Mouse (Mus musculus) intestine, postnatal 0 days (tissue): ENCODE results near the gene Tfap4. TPM values are rescaled to one million over a fixed set of nuclear protein-coding genes. Genes with fewer than 3 reads are reported as not detected.

Experiments used
- ATAC-seq: fragments of 200-750 bp; cut with Nextera tagmentation; 2 replicates; pipeline ENCODE4 v1.8.0; 2017; ENCODE audit warnings: mild to moderate bottlenecking, moderate TSS enrichment, moderate library complexity
- H3K27ac ChIP-seq: fragments of 300-500 bp; sonication (generic); 2 replicates; pipeline ENCODE4 v1.5.1; 2014; ENCODE audit warnings: mild to moderate bottlenecking, low read depth, low read length, moderate library complexity
- H3K27me3 ChIP-seq: fragments of 300-500 bp; sonication (generic); replicated peaks from 2 replicates; pipeline ENCODE4 v1.6.1; 2014; ENCODE audit warnings: low read length, mixed read lengths; ENCODE audit not compliant: control insufficient read depth, insufficient read depth
- H3K36me3 ChIP-seq: fragments of 300-500 bp; sonication (generic); 2 replicates; pipeline ENCODE4 v1.6.1; 2014; ENCODE audit warnings: mild to moderate bottlenecking, moderate library complexity; ENCODE audit not compliant: control insufficient read depth, insufficient read depth
- H3K4me1 ChIP-seq: fragments of 300-500 bp; sonication (generic); replicated peaks from 2 replicates; pipeline ENCODE4 v1.6.1; 2014; ENCODE audit warnings: antibody characterized with exemption, low read length, mixed read lengths; ENCODE audit not compliant: control insufficient read depth, insufficient read depth
- H3K4me2 ChIP-seq: fragments of 300-500 bp; sonication (generic); replicated peaks from 2 replicates; pipeline ENCODE4 v1.6.1; 2014; ENCODE audit warnings: low read depth, mild to moderate bottlenecking, moderate library complexity
- H3K4me3 ChIP-seq: fragments of 300-500 bp; sonication (generic); 2 replicates; pipeline ENCODE4 v1.5.1; 2014; ENCODE audit warnings: low read depth, low read length
- H3K9ac ChIP-seq: fragments of 300-500 bp; sonication (generic); 2 replicates; pipeline ENCODE4 v1.6.1; 2014; ENCODE audit warnings: mild to moderate bottlenecking, low read depth, low read length
- H3K9me3 ChIP-seq: fragments of 300-500 bp; sonication (generic); 2 replicates; pipeline ENCODE4 v1.6.1; 2016; ENCODE audit warnings: mixed run types; ENCODE audit not compliant: control insufficient read depth
- CTCF ChIP-seq: sonication (generic); IDR thresholded peaks from 2 replicates; pipeline ENCODE4 v1.5.1; 2016; ENCODE audit warnings: low read depth, mild to moderate bottlenecking, control low read depth, antibody characterized with exemption, moderate library complexity
- WGBS: fragments of 180-500 bp; shearing (Covaris S2); extraction: QIAGEN DNeasy Blood & Tissue Kit; methylation state at CpG from one replicate; pipeline ENCODE4 v1.1.7; 2014; 5-methylcytosine and 5-hydroxymethylcytosine counted together
- polyA plus RNA-seq: library from polyadenylated mRNA; unstranded; fragments of >200 nt; fragmentation: Nextera tagmentation; extraction: Ambion mirVana; gene quantifications from 2 replicates; pipeline ENCODE4 v1.2.1, GENCODE M21; 2015

Tfap4 gene
- polyA plus RNA-seq, 1 experiment from 2014 or later = 10.8 TPM

DNA sequence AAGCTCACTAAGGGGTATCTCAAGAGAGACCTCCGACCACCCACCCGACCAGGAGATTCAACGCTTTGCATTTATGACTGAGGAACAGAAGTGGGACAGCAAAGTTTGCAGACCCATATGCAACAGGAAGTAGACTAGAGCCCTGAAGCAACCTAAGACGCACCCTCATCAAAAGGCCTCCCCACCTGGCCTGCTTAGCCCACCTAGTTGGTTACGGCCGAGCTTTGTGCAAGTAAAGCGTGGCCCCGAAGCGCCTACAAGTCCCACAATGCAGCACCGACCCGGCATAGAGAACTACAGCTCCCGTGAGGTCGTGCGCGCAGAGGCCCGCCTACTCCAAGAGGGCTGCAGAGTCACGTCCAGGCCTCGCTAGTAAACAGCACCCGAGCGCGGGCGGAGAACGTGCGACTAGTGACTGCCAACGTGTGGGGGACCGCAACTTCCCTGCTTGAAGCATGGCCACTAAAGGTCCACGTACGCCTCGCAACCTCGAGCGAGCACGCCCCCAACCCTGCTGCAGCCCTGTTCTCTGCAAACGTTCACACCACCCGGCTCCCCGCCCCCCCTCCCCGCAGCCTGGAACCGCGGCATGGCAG, 1.2 kb downstream of the Tfap4 start:
- peak overlapping the region; percentile 60 for H3K9ac ChIP-seq
- ATAC-seq = peak; percentile 78
- peak overlapping the region; percentile 99 for H3K4me2 ChIP-seq
- under 1% methylated on average over 38 of the region's 38 CpGs for WGBS
- H3K36me3 ChIP-seq = no peaks in the 10 kb centered on the region
- H3K4me3 ChIP-seq = peak overlapping the region; percentile 81
- TF ChIP-seq CTCF = no peak
- H3K27ac ChIP-seq = peak overlapping the region; percentile 85
- peaks cover 14% of the 10 kb centered on the region; the same call in 1 of the 2 replicates for H3K4me1 ChIP-seq
- no peaks in the 10 kb centered on the region for H3K27me3 ChIP-seq
- H3K9me3 ChIP-seq = no peaks in the 10 kb centered on the region

GRCm38 (mm10) chr16:4557949-4558348, 1.7 kb downstream of the Tfap4 start:
- TF ChIP-seq CTCF = no peak
- Histone ChIP-seq H3K36me3 (no peaks in the 10 kb centered on the region), H3K9me3 (no peaks in the 10 kb centered on the region), H3K27ac (peak overlapping the region; percentile 85), H3K4me1 (peaks cover 19% of the 10 kb centered on the region), H3K4me2 (peak overlapping the region; percentile 99), H3K4me3 (peak overlapping the region; percentile 81), H3K27me3 (no peaks in the 10 kb centered on the region), H3K9ac (peak overlapping the region; percentile 60)
- WGBS = under 1% methylated on average over 19 of the region's 19 CpGs
- peak; percentile 59 for ATAC-seq

DNA sequence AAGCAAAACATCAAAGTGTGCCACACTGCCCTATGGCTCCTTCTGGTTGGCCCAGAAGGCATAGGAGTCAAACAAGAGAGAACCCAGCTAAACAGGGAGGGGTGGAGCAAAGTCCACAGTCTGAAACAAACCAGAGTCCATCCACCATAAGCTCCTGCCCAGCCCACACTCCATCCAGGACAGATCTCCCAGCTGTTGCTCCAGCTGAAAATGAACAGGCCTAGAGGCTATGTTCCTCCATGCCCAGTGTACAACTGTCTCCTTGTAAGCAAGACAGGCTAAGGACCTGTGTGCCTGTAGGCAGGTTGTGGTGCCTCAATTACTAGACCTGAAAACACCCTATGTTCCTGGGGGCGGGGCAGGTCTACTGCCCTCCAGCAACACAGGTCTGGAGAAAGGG, 2.6 kb downstream of the Tfap4 start:
- Histone ChIP-seq H3K9ac (no peak overlapping the region), H3K36me3 (no peaks in the 10 kb centered on the region), H3K9me3 (no peaks in the 10 kb centered on the region), H3K4me1 (peaks cover 24% of the 10 kb centered on the region), H3K4me3 (peak overlapping the region; percentile 18), H3K27ac (peak overlapping the region; percentile 85), H3K27me3 (no peaks in the 10 kb centered on the region), H3K4me2 (peak overlapping the region; percentile 99)
- TF ChIP-seq CTCF = no peak
- ATAC-seq = peak; percentile 76
- 43% methylated on average over 1 of the region's 1 CpGs for WGBS

GRCm38 (mm10) chr16:4555555-4555954, 4.1 kb downstream of the Tfap4 start:
- H3K4me2 ChIP-seq = no peak overlapping the region
- H3K27ac ChIP-seq = no peak overlapping the region
- H3K4me1 ChIP-seq = peaks cover 24% of the 10 kb centered on the region
- no peaks in the 10 kb centered on the region for H3K36me3 ChIP-seq
- H3K27me3 ChIP-seq = no peaks in the 10 kb centered on the region
- no peak overlapping the region for H3K9ac ChIP-seq
- H3K9me3 ChIP-seq = no peaks in the 10 kb centered on the region
- no peak overlapping the region for H3K4me3 ChIP-seq
- ATAC-seq = no peak
- no peak for TF ChIP-seq CTCF
- 100% methylated on average over 1 of the region's 1 CpGs for WGBS

DNA sequence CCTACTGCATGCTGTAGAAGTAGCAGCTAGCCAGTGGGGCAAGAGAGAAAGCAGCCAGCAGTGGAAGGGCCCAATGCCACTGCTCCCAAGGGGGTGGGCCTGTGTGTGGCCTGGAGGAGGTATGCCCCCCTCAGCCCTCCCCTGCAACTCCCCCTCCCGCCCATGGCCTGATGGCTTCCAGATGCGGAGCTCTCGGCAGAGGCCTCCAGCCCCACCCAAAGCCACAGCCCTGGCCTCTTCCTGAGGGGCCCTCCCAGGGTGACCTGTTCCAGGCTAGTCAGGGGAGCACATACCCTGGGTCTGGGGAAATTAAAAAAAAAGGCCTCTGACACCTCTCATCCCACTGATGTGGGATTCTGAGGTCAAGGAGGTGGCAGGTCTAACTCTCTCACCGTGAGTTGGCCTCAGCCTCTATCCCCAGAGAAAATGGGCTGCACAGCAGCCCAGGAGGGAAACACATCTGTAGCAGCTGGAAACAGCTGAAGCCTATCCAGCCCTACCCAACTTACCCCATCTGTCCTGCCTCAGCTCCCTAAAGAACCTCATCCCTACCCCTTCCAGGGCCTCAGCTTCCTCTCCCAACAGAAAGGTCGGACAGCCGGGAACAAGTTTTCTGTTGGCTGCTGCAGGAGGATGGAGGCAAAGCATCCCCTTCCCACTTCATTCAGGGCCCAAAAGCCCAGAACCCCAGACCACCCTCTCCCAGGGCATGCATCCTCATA, 6.7 kb downstream of the Tfap4 start:
- no peaks in the 10 kb centered on the region for H3K9me3 ChIP-seq
- H3K4me3 ChIP-seq = no peak overlapping the region
- peaks cover 24% of the 10 kb centered on the region for H3K4me1 ChIP-seq

DNA sequence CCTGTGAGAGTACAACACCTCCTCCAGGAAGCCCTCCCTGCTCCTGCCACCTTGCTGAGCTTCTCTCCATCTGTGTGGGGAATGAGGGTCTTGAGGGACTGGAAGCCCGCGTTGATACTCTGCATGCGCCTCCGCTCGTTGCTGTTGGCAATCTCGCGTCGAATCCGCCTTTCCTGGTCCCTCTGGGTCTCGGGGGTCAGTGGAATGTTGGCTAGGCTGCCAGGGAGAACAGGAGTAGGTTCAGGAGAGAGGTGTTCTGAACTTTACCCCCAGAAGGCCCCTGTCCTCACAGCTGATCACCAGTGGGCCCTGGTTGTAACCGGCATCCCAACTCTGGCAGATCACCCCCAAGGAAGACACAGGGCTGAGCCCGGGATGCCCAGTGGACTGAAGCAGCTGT, 7.8 kb downstream of the Tfap4 start:
- no peaks in the 10 kb centered on the region for H3K27me3 ChIP-seq
- no peak overlapping the region for H3K4me2 ChIP-seq
- H3K36me3 ChIP-seq = peaks cover 8% of the 10 kb centered on the region
- no peak overlapping the region for H3K4me3 ChIP-seq
- H3K9me3 ChIP-seq = no peaks in the 10 kb centered on the region
- TF ChIP-seq CTCF = no peak
- no peak overlapping the region for H3K9ac ChIP-seq
- H3K27ac ChIP-seq = no peak overlapping the region
- 87% methylated on average over 12 of the region's 12 CpGs for WGBS
- H3K4me1 ChIP-seq = peaks cover 16% of the 10 kb centered on the region
- ATAC-seq = no peak

More for the DNA sequence above, 6.7 kb downstream of the Tfap4 start:
- no peaks in the 10 kb centered on the region for H3K27me3 ChIP-seq
- H3K27ac ChIP-seq = peak overlapping the region; percentile 30; the same call in 1 of the 2 replicates
- H3K4me2 ChIP-seq = peak overlapping the region; percentile 41
- ATAC-seq = no peak
- peak overlapping the region; percentile 42 for H3K9ac ChIP-seq
- no peak for TF ChIP-seq CTCF
- peaks cover 3% of the 10 kb centered on the region; the same call in 1 of the 2 replicates for H3K36me3 ChIP-seq
- 15% methylated on average over 6 of the region's 6 CpGs for WGBS
